Mouse (Mus musculus) layer of hippocampus, adult 18-20 months (tissue): ENCODE results near the gene Gm10439. TPM values are rescaled to one million over a fixed set of nuclear protein-coding genes. Genes with fewer than 3 reads are reported as not detected.
"Not testable (repeated sequence)": the region's sequence is repeated elsewhere in the genome, so short reads cannot be mapped to it uniquely, and the experiment has no call there.

Source experiments
- DNase-seq, 2 experiments: peaks; one replicate each; pipeline ENCODE4 v3.0.0; 2022; ENCODE audit warnings: low spot score in 2 of 2
- long read RNA-seq: library from polyadenylated mRNA; stranded (forward); transcript quantifications from one replicate; pipeline ENCODE4 v2.0.0, GENCODE M21; 2021
- total RNA-seq, 2 experiments: library from RNA; stranded (reverse); gene quantifications; 2 replicates each; pipeline ENCODE4 v1.2.3; 2021

The Gm10439 gene
- total RNA-seq = not detected
- long read RNA-seq = 0 reads

DNA sequence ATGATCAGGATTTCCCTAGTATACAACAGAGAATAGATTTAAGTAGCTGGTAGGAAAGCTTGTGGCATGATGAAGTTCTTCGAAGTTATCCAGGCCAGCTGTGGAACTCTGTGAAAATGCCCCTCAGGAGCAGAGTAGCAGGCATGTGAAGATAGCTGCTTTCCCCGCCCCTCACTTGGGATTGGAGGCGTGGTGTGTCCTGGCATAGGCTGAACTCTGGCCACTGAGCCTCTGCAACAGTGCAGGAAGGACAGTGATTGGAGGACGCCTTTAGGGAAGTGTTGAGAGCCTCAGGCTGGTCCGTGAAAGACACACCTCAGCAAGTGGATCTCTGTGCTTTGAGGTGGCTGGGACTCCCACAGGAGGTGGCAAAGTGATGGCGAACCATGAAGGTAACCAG lies at the start of gene Gm10439:
Gm10439 (plus strand) TSS at position 301 of the 400 bp plus-strand sequence.
- not testable (repeated sequence) for DNase-seq

Other genes starting within 250 kb of the Gm10439 start
- not detected for gene Gm15085, start 147.0 kb upstream of the Gm10439 start, total RNA-seq
- gene Gm15097, start 189.9 kb downstream of the Gm10439 start, total RNA-seq = not detected